Mouse (Mus musculus): Measurements from ENCODE around the gene Cers6.
A peak's percentile ranks its signal among the peaks of the same experiment; 100 is the strongest.

The Cers6 gene

GRCm38 (mm10) chr2:69021516-69021915 is 160.3 kb downstream of the Cers6 start:
- no peak for DNase-seq

- DNase-seq = no peak
Measured at GRCm38 (mm10) chr2:69024856-69025255, 163.6 kb downstream of the Cers6 start.

- no peak for DNase-seq
Measured at GRCm38 (mm10) chr2:69032562-69032961, 171.3 kb downstream of the Cers6 start.

- DNase-seq = no peak
Measured at GRCm38 (mm10) chr2:69035457-69035856, 174.2 kb downstream of the Cers6 start.

GRCm38 (mm10) chr2:69037362-69037761 is 176.1 kb downstream of the Cers6 start:
- DNase-seq = no peak

- peak; percentile 37 for DNase-seq
Measured at GRCm38 (mm10) chr2:69042327-69043106, 181.3 kb downstream of the Cers6 start.

GRCm38 (mm10) chr2:69043431-69044118 is 182.3 kb downstream of the Cers6 start:
- peak; percentile 65 for DNase-seq

- no peak for DNase-seq
Measured at GRCm38 (mm10) chr2:69045926-69046325, 184.7 kb downstream of the Cers6 start.

- DNase-seq = no peak
Measured at GRCm38 (mm10) chr2:69047297-69047696, 186.1 kb downstream of the Cers6 start.

- DNase-seq = no peak
Measured at GRCm38 (mm10) chr2:69047805-69048204, 186.6 kb downstream of the Cers6 start.

GRCm38 (mm10) chr2:69049179-69049578 is 187.9 kb downstream of the Cers6 start:
- no peak for DNase-seq

- DNase-seq = no peak
Measured at GRCm38 (mm10) chr2:69050189-69050588, 188.9 kb downstream of the Cers6 start.

- no peak for DNase-seq
Measured at GRCm38 (mm10) chr2:69051596-69051995, 190.4 kb downstream of the Cers6 start.

GRCm38 (mm10) chr2:69053210-69053858 is 192.1 kb downstream of the Cers6 start:
- DNase-seq = no peak

GRCm38 (mm10) chr2:69054279-69054678 is 193.0 kb downstream of the Cers6 start:
- peak; percentile 86 for DNase-seq

GRCm38 (mm10) chr2:69055174-69055573 is 193.9 kb downstream of the Cers6 start:
- DNase-seq = no peak

- peak; percentile 39 for DNase-seq
Measured at GRCm38 (mm10) chr2:69061313-69061712, 200.1 kb downstream of the Cers6 start.

GRCm38 (mm10) chr2:69061910-69062689 is 200.9 kb downstream of the Cers6 start:
- no peak for DNase-seq

GRCm38 (mm10) chr2:69064759-69065158 is 203.5 kb downstream of the Cers6 start:
- DNase-seq = no peak

GRCm38 (mm10) chr2:69071440-69072235 is 210.4 kb downstream of the Cers6 start:
- DNase-seq = no peak

GRCm38 (mm10) chr2:69077189-69077588 is 215.9 kb downstream of the Cers6 start:
- DNase-seq = peak; percentile 36

- no peak for DNase-seq
Measured at GRCm38 (mm10) chr2:69080760-69081159, 219.5 kb downstream of the Cers6 start.
